Mouse (Mus musculus) right cerebral cortex, adult 18-20 months (tissue): ENCODE measurements around the gene Asic2.
A peak's percentile ranks its signal among the peaks of the same experiment; 100 is the strongest.

ENCODE experiments used
- DNase-seq: peaks from one replicate; pipeline ENCODE4 v3.0.0; 2022; ENCODE audit warnings: mixed read lengths

The Asic2 gene

GRCm38 (mm10) chr11:81832381-81832780, 135.9 kb downstream of the Asic2 start:
- no peak for DNase-seq

DNA sequence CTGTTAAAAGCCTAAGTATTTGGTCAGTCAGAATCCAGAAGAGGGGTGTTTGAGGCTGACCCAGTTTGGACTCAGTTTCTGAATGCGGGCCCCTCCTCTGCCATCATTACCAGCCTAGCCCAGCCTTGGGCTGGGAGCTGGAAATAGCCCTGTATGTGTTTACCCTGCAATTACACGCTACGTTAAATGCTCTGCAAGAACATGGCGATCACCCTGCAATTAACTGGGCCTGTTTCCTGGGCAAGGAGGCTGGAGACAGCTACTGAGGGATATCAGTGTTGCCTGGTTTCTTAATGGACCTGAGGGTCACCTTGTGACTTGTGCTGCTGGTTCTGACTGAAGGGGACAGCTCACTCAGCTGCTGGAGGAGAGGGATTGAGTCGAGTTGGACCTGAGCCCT, 151.7 kb downstream of the Asic2 start:
- DNase-seq = no peak

DNA sequence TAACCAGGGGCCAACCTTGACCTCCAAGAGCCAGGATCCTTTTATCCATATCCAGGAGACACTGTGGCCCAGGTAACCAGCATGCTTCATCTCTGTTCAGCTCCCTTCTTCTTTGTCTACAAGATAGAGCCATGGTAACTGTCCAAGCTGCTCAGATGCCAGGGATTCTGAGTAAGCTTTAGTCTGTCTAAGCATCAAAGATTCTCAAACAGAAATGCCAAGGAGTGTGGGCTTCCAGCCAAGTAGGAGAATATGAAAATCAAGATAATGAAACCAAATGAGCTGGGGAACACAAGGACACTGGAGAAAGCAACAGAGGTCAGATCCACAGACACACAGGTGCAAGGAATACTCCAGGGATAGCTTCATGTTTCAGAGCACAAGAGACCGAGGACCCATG, 153.4 kb downstream of the Asic2 start:
- DNase-seq = peak; percentile 62

- no peak for DNase-seq
Measured at GRCm38 (mm10) chr11:81806905-81807659, 161.2 kb downstream of the Asic2 start.

- DNase-seq = no peak
Measured at GRCm38 (mm10) chr11:81803544-81803943, 164.7 kb downstream of the Asic2 start.

GRCm38 (mm10) chr11:81802614-81803013, 165.6 kb downstream of the Asic2 start:
- peak; percentile 34 for DNase-seq

DNA sequence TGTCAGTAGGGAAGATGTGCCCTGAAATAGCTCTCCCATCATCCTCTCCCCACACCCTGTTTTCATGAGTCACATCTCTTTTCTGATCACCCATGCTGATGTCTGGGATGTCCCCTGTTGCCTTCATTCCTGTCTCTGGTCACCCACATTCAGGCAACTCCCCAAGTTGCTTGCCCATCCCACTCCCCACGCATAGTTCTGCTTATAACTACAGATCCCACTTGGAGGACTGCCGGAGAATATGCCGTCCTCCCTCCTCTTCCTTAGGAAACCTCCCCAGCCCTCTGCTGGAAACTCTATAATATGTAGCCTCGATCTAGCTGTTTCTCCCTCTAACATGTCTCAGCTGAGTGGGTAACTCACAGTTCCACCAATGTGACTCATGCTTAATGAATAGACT, 167.4 kb downstream of the Asic2 start:
- peak; percentile 72 for DNase-seq

DNA sequence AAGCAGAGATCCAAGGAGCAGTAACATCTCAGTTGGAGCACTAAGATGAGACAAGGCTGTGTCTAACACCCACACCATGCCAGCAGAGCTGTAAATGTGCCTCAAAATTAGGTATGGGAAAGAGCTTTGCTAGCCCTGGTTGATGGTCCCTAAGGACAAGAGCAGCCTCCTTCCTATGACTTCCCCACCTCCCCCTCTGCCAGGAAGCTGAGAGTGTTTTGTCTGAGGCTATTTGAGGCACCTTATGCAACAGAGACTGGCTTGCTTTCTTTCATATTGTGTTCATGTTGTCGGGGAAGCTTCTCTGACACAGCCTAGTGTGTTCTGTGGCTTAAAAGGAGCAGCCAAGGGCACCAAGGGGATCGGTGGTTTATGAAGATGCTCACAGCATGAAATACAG, 174.7 kb downstream of the Asic2 start:
- DNase-seq = peak; percentile 32

GRCm38 (mm10) chr11:81791579-81791978, 176.7 kb downstream of the Asic2 start:
- no peak for DNase-seq

DNA sequence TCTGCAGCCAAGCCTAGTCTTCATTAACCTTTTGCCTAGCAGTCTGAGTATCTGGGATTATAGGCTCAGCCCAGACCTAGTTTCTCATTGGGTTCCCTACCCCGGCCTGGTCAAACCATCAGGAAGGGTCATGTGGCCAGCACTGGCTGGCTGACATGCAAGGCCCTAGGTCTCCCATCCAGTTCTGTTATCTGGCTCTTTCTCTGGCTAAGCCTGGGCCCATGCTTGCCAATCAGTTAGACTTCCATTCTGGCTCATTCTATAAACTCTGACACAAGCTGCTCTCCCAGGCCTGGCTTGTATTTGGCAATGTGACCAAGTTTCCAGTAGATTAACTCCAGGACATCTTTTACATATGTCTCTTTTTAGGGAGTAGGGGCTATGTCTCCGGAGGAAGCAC, 187.7 kb downstream of the Asic2 start:
- no peak for DNase-seq

- peak; percentile 52 for DNase-seq
Measured at GRCm38 (mm10) chr11:81779881-81780280, 188.4 kb downstream of the Asic2 start.

GRCm38 (mm10) chr11:81771195-81771895, 196.9 kb downstream of the Asic2 start:
- DNase-seq = no peak

GRCm38 (mm10) chr11:81769691-81770260, 198.5 kb downstream of the Asic2 start:
- DNase-seq = no peak

DNA sequence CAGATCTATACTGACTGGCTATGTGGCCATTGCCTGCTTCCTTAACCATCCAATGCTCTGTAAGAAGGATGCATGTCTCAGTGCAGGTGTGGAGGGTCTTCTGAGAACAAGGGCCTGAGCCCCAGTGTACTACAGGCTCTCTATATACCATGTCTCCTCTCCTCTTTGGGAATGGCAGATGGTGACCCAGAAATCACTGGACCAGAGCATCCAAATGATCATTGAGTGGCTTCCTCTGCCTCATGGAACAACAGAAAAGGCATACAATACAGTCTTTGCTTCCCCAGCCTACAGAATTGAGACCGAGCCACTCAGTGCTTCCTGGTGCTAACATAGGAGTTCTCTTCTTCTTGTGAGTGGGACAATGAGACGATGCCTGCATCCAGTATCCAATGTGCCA, 200.0 kb downstream of the Asic2 start:
- DNase-seq = no peak

DNA sequence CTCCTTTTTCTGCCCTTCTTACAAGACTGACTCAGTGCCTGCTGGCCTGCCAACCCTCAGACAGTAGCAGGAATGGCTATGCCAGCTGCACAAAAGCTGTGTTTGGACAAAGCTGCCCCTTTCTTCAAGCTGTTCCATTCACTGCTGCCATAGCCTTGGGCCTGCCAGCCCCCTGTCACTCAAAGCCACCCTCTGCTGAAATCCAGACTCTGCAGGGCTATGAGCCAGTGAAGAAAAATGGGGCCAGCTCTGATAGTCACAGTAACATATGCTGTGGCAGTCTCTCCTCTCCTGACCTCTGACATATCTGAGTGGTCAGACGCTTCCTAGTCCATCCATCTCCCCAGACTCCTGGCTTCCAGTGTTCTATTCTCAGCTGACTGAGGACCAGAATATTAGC, 200.5 kb downstream of the Asic2 start:
- peak; percentile 50 for DNase-seq

DNA sequence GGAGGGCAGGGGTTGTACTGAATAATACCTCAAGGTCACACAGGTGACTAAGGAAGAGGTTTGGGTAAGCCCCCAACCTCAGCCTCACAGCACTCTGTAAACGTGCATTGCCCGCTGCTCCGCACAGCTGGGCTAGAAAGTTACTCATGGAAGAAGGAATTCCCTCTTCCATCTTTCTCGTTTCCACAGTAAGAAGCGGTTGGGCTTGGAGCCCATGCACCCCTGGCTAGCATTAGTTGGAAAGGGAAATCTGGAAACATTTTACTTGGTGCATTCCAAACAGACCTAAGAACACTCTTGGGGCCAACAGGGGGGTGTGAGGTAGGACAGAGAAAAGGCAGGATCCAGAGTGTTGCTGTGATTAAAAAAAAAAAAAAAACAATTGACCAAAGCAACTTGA, 203.0 kb downstream of the Asic2 start:
- no peak for DNase-seq

GRCm38 (mm10) chr11:81764778-81765177, 203.5 kb downstream of the Asic2 start:
- no peak for DNase-seq

GRCm38 (mm10) chr11:81757221-81757620, 211.0 kb downstream of the Asic2 start:
- no peak for DNase-seq

DNA sequence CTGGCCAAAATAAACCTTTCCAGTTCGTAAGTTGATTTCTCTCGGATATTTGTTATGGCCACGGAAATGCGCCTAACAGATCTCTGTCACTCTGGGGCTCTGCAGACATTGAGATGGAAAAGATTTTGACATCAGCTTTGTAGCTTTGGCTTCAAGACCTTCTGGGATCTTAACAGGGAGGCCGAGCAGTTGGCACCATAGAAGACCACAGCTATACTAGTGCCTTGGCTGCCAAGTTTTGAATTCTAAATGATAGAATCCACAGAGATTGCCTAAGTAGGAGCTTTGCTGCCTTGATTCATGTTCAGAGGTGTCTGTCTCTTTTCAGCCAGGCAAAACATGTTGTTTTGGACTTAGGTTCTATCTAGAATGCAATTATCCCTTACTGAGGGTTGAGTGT, 217.4 kb downstream of the Asic2 start:
- DNase-seq = no peak

GRCm38 (mm10) chr11:81750016-81750415, 218.2 kb downstream of the Asic2 start:
- no peak for DNase-seq

GRCm38 (mm10) chr11:81738995-81739394, 229.3 kb downstream of the Asic2 start:
- DNase-seq = no peak

GRCm38 (mm10) chr11:81737777-81738176, 230.5 kb downstream of the Asic2 start:
- no peak for DNase-seq

DNA sequence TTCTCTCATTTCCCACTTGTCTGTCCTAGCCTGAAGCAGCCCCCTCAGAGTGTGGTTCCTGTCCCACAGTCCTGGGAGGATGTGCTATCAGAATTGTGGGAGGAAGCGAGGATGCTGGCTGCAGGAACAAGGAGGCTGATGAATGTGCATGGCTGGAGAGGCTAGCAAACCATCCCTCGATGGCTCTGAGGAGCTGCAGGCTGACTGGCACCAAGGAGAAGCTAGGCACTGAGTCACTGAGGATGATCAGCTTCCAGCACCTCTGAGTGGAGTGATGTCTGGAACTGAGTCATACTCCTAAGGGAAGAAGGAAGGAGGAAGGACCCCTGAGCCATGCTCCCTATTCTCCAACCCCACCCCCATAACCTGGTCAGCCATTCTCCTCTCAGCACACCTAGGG, 246.2 kb downstream of the Asic2 start:
- DNase-seq = peak; percentile 42

- DNase-seq = no peak
Measured at GRCm38 (mm10) chr11:81714801-81715200, 253.5 kb downstream of the Asic2 start.
